Mouse (Mus musculus) liver, embryonic 11.5 days (tissue): Measurements from ENCODE around the gene Pbx2. TPM values are rescaled to one million over a fixed set of nuclear protein-coding genes. Genes with fewer than 3 reads are reported as not detected.

Experiments used
- ATAC-seq: fragments of 200-750 bp; cut with Nextera tagmentation; replicated peaks from 2 replicates; pipeline ENCODE4 v1.8.0; 2017; ENCODE audit warnings: moderate number of reproducible peaks, mild to moderate bottlenecking, moderate TSS enrichment, moderate library complexity; ENCODE audit not compliant: low FRiP score
- DNase-seq: peaks from one replicate; pipeline ENCODE4 v3.0.0-alpha.2; 2017; ENCODE audit warnings: low spot score
- H3K27ac ChIP-seq: fragments of 300-500 bp; sonication (generic); 2 replicates; pipeline ENCODE4 v1.5.1; 2014; ENCODE audit warnings: mild to moderate bottlenecking, low read depth, low read length, control low read depth
- H3K27me3 ChIP-seq: fragments of 300-500 bp; sonication (generic); replicated peaks from 2 replicates; pipeline ENCODE4 v1.6.1; 2014; ENCODE audit warnings: low read length, mixed read lengths; ENCODE audit not compliant: control insufficient read depth, insufficient read depth
- H3K36me3 ChIP-seq: fragments of 300-500 bp; sonication (generic); 2 replicates; pipeline ENCODE4 v1.6.1; 2014; ENCODE audit warnings: mild to moderate bottlenecking, low read length, moderate library complexity, mixed read lengths; ENCODE audit not compliant: control insufficient read depth, insufficient read depth
- H3K4me1 ChIP-seq: fragments of 300-500 bp; sonication (generic); replicated peaks from 2 replicates; pipeline ENCODE4 v1.6.1; 2014; ENCODE audit warnings: low read length, mixed read lengths; ENCODE audit not compliant: control insufficient read depth, insufficient read depth
- H3K4me2 ChIP-seq: fragments of 300-500 bp; sonication (generic); 2 replicates; pipeline ENCODE4 v1.6.1; 2014; ENCODE audit warnings: mild to moderate bottlenecking, control low read depth, moderate library complexity
- H3K4me3 ChIP-seq: fragments of 300-500 bp; sonication (generic); 2 replicates; pipeline ENCODE4 v1.5.1; 2014; ENCODE audit warnings: low read depth, low read length, control low read depth
- H3K9ac ChIP-seq: fragments of 300-500 bp; sonication (generic); 2 replicates; pipeline ENCODE4 v1.6.1; 2014; ENCODE audit warnings: low read depth, low read length, control low read depth
- H3K9me3 ChIP-seq: fragments of 300-500 bp; sonication (generic); 2 replicates; pipeline ENCODE4 v1.6.1; 2016; ENCODE audit warnings: low read length, inconsistent platforms, mixed read lengths; ENCODE audit not compliant: control insufficient read depth
- WGBS: fragments of 180-500 bp; shearing (Covaris S2); extraction: QIAGEN DNeasy Blood & Tissue Kit; methylation state at CpG from one replicate; pipeline ENCODE4 v1.1.7; 2014; 5-methylcytosine and 5-hydroxymethylcytosine counted together
- polyA plus RNA-seq: library from polyadenylated mRNA; unstranded; fragments of >200 nt; fragmentation: Nextera tagmentation; extraction: Ambion mirVana; gene quantifications from 2 replicates; pipeline ENCODE4 v1.2.1, GENCODE M21; 2014

The Pbx2 gene
- polyA plus RNA-seq, 1 experiment from 2014 or later: 11.4 TPM

DNA sequence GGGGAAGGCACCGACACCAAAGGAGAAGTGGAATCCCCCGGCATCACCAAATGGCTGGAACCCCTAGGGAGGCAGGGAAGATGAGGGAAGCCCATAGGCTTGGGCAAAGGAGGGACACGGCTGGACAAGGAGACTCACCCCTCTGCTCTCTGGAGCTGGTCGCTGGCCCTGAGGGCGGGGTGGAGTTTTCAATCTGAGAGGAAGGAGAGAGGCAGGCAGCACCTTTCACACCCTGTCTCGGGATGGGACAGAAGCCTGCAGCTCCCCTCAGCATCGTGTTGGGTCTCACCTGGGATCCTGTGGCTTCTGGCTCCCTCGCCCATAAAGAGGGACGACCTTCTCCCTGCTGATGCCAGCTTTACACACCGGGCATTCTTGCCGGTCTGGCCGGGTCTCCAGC, 10.7 kb downstream of the Pbx2 start:
- no peak overlapping the region for H3K27ac ChIP-seq
- peak overlapping the region; percentile 84 for H3K4me3 ChIP-seq
- peaks cover 11% of the 10 kb centered on the region for H3K36me3 ChIP-seq
- H3K9ac ChIP-seq: peak overlapping the region; percentile 90; the same call in 1 of the 2 replicates
- DNase-seq (no peak), ATAC-seq (no peak)
- H3K9me3 ChIP-seq: no peaks in the 10 kb centered on the region
- H3K4me2 ChIP-seq: peak overlapping the region; percentile 72; the same call in 1 of the 2 replicates
- WGBS: 87% methylated on average over 12 of the region's 12 CpGs
- no peaks in the 10 kb centered on the region for H3K27me3 ChIP-seq
- H3K4me1 ChIP-seq: peaks cover 29% of the 10 kb centered on the region

DNA sequence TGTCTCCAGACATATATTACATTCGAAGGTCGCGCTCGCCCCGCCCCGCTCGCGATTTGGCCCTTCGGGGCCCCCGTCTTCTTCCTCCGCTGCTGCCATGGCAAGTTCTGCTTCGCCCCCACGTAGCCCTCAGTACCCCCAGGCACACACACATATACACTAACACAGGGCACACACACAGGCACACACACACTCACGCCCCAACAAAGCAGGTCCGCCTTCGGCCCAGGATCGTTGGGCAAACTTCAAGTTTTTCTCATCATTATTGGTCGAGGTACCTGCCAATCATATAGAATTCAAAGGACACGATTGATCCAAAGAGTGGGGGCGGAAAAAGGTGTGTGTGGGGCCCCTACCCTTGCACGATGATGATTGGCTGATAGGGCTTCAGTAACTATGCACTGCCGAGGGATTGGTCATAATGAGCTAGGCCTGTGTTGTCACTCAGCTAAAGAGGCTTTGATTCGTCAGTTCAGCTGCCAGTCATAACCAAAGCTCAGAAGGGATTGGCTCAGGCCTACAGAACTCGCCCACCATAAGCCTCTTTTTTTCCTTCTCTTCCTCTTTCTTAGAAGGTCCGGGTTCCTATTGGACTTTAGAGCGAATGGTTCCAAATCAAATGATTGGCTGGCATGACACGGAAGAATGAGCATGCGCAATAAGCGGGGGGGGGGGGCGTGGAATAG, 12.5 kb downstream of the Pbx2 start, which contains the start of gene Rnf5:
Gene Rnf5 (minus strand): TSS at position 316 of the 686 bp plus-strand sequence.
- Histone ChIP-seq H3K4me3 (peak within 1 kb of the TSS; percentile 98), H3K27ac (peak within 1 kb of the TSS; percentile 95), H3K4me1 (peaks cover 28% of the 10 kb centered on the region), H3K9ac (peak within 1 kb of the TSS; percentile 90), H3K36me3 (peaks cover 11% of the 10 kb centered on the region), H3K4me2 (peak within 1 kb of the TSS; percentile 95), H3K27me3 (no peaks in the 10 kb centered on the region), H3K9me3 (no peaks in the 10 kb centered on the region)
- DNase-seq (peak; percentile 85), ATAC-seq (peak; percentile 92)
- under 1% methylated on average over 30 of the region's 30 CpGs for WGBS

DNA sequence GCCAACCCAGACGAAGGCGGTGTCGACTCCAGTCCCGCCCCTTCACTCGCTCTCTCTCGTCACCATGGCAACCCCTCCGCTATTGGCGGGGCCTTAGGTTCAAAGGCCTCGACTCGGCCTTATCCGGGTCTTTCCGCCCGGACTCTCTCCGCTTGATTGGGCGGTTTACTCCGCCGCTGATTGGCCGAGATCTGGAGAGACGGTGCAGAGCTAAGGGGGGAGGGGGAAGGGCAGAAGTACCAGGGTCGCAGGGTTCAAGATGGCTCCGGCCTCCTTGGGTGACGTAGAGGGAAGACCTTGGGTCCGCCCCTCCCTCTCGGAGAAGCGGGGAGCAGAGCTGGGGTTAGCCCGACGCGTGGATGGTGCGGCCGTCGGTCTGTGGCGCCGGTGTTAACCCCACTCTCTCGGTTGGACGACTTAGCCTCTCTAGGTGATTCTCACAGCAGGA, 13.0 kb downstream of the Pbx2 start, which contains the start of gene Agpat1:
Gene Agpat1 (plus strand): TSS at position 202 of the 448 bp plus-strand sequence.
- peak within 1 kb of the TSS; percentile 90 for H3K9ac ChIP-seq
- peak within 1 kb of the TSS; percentile 95 for H3K27ac ChIP-seq
- peaks cover 27% of the 10 kb centered on the region for H3K4me1 ChIP-seq
- ATAC-seq: peak; percentile 84
- peak within 1 kb of the TSS; percentile 95 for H3K4me2 ChIP-seq
- no peaks in the 10 kb centered on the region for H3K27me3 ChIP-seq
- WGBS: under 1% methylated on average over 35 of the region's 35 CpGs
- peak within 1 kb of the TSS; percentile 98 for H3K4me3 ChIP-seq
- DNase-seq: peak; percentile 99
- no peaks in the 10 kb centered on the region for H3K9me3 ChIP-seq
- H3K36me3 ChIP-seq: peaks cover 11% of the 10 kb centered on the region

DNA sequence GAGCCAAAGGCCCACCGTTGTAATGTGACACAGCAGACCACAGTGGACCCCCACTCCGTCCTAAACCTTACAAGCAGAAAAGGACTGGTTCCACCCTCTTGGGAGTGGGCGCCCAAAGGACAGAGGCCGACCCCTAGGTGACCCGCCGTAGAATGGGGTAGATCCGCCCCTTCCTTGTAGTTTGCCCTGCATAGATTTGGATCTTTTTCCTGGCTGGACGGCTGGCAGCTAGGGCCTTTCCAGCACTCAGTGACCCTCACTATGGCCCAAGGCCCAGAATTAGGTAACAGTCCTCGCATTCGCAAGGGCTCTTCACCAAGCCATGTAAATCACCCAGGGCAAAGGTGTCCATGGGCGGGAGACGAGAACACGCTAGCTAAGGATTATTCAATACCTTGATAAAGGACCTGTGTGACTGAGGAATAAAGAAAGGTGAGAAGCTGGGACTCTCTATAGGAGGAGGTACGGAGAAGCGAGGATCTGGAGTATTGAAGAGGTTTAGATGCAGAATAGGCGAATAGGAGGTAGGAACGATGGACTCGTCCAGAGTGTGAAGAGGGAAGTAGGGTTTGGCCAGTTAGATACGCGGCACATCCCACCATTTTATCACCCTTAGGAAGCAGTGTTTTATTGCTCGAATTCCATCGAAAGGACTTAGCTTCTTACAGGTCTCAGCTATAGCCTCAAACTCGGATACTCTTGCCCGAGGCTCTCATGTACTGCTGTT, 13.6 kb downstream of the Pbx2 start:
- ATAC-seq (no peak), DNase-seq (no peak)
- Histone ChIP-seq H3K9ac (peak overlapping the region; percentile 87), H3K27ac (peak overlapping the region; percentile 95), H3K4me1 (peaks cover 25% of the 10 kb centered on the region), H3K27me3 (no peaks in the 10 kb centered on the region), H3K4me3 (peak overlapping the region; percentile 98), H3K9me3 (no peaks in the 10 kb centered on the region), H3K36me3 (peaks cover 11% of the 10 kb centered on the region), H3K4me2 (peak overlapping the region; percentile 95)
- 15% methylated on average over 24 of the region's 24 CpGs for WGBS

DNA sequence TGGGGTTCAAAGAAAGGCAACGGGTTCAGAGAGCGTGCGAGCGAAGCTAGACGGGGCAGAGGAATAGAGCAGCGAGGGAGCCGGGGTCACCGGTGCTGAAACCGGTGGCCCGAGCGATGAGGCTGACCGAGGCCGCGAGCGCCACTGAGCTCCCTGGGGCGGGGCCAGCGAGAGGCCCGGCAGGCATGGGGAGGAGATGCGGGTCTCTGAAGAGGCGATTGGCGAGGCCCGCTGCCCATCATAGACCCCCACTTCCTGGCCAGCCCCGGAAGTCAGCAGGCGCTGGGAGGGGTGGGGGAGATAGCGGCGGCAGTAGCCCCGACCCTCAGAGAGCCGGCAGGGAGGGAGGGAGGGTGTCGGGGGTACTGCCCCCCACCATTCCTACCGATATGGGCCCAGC, 14.5 kb downstream of the Pbx2 start:
- Histone ChIP-seq H3K36me3 (peaks cover 10% of the 10 kb centered on the region; the same call in 1 of the 2 replicates), H3K4me2 (peak overlapping the region; percentile 95), H3K9ac (peak overlapping the region; percentile 87), H3K27ac (peak overlapping the region; percentile 95), H3K9me3 (no peaks in the 10 kb centered on the region), H3K4me1 (peaks cover 25% of the 10 kb centered on the region), H3K27me3 (no peaks in the 10 kb centered on the region), H3K4me3 (peak overlapping the region; percentile 98)
- DNase-seq: peak; percentile 94
- 1% methylated on average over 30 of the region's 30 CpGs for WGBS
- peak; percentile 61 for ATAC-seq

DNA sequence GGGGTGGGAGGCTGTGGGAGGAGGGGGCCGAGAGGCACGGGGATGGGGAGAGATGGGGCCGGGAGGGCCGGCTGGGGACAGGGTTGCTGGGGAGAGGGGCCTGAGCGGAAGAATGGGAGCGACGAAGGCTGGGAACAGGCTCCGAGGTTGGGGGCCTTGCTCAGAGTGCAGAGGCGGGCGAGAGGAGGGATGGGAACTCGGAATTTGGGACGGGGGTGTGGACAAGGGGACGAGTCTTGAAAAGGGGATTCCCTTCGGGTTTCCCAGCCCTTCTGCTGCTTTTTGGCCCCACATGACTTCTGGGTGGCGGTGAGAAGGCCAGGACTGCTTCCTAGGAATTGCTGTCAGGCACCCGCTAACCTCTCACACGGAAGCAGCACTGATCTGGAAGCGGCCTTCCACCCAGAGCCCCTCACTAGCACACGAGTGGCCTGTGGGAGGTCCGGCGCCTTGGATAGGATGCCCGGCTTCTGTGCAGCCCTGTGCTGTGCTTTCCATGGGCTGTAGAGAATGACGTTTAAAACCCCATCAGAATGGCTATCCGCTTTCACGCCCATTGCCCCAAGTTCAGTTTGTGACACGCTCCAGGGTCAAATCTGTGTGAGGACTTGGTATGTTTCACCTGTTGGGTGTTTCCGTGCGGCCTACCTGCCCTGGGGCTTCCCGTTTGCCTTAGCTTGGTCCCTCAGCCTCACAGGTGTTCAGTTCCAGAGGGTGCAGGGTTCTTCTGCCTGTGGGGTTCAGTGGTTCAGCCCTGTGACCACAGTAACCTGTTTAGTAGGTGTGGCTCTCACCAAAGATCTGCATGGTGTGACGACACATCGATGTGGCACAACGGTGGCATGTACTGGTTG, 15.3 kb downstream of the Pbx2 start:
- Histone ChIP-seq H3K4me1 (peaks cover 25% of the 10 kb centered on the region), H3K4me3 (peak overlapping the region; percentile 98), H3K27ac (peak overlapping the region; percentile 70), H3K4me2 (peak overlapping the region; percentile 95), H3K9ac (peak overlapping the region; percentile 87), H3K27me3 (no peaks in the 10 kb centered on the region), H3K36me3 (peaks cover 16% of the 10 kb centered on the region), H3K9me3 (no peaks in the 10 kb centered on the region)
- ATAC-seq (no peak), DNase-seq (no peak)
- WGBS: 16% methylated on average over 32 of the region's 32 CpGs

DNA sequence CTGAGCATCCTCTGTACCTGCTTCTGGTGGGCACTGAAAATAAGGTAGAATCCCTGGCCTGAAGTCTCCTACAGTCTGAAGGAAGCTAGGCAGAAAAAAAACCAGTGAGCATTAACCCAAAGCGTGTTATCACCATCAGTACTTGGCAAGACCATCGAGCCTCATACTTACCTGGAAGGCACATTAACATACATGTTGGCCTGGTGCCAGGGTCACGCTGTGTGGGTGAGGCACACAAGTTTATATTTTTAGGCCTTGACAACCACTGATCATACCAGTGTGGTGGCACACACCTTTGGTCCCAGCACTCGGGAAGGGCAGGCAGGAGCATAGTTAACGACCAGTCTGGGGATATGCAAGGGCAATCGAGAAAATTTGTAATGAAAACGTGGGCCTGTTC, 16.9 kb downstream of the Pbx2 start:
- ATAC-seq: no peak
- Histone ChIP-seq H3K4me2 (0 out of 2 replicates have a peak overlapping the region, but pooled peaks have one; percentile 20), H3K9me3 (no peaks in the 10 kb centered on the region), H3K36me3 (peaks cover 20% of the 10 kb centered on the region), H3K9ac (no peak overlapping the region), H3K4me3 (no peak overlapping the region), H3K27me3 (no peaks in the 10 kb centered on the region), H3K27ac (no peak overlapping the region), H3K4me1 (peaks cover 23% of the 10 kb centered on the region)
- WGBS: 87% methylated on average over 7 of the region's 7 CpGs
- DNase-seq: no peak

DNA sequence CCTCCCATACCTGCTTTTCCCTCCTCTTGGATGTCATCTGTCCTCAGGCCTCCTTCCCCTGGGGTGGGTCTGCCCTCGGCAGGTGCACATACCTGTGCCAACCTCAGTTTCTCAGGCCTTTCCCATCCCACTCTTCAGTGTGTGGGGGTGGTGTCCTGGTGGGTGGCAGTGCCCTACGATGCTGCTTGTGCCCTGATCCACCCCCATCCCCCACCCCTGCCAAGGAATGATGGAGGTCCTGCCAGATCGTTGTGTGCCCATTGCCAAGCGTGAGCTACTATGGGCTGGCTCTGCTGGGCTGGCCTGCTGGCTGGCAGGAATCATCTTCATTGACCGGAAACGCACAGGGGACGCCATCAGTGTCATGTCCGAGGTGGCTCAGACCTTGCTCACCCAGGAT, 20.0 kb downstream of the Pbx2 start:
- Histone ChIP-seq H3K27ac (no peak overlapping the region), H3K36me3 (peaks cover 26% of the 10 kb centered on the region), H3K27me3 (no peaks in the 10 kb centered on the region), H3K4me2 (no peak overlapping the region), H3K4me3 (no peak overlapping the region), H3K4me1 (peaks cover 24% of the 10 kb centered on the region), H3K9me3 (no peaks in the 10 kb centered on the region), H3K9ac (no peak overlapping the region)
- DNase-seq (no peak), ATAC-seq (no peak)
- WGBS: 94% methylated on average over 8 of the region's 8 CpGs
